Mouse (Mus musculus) spleen, adult 2 months (tissue): ENCODE results near the gene Cecr2. TPM values are rescaled to one million over a fixed set of nuclear protein-coding genes. Genes with fewer than 3 reads are reported as not detected.

ENCODE experiments used
- DNase-seq, 2 experiments: peaks; one replicate each; pipeline versions ENCODE4 v3.0.0 to v3.0.0-alpha.2; 2012 to 2021; ENCODE audit warnings: low spot score in 2 of 2, low read depth in 1 of 2
- H3K27ac ChIP-seq: fragments of 200-500 bp; 2 replicates; pipeline ENCODE4 v1.5.1; 2012; ENCODE audit warnings: low read length, inconsistent platforms; ENCODE audit not compliant: insufficient read depth
- H3K27me3 ChIP-seq: fragments of 200-500 bp; 2 replicates; pipeline ENCODE4 v1.6.1; 2012; ENCODE audit warnings: mild to moderate bottlenecking, moderate library complexity, low read length, inconsistent platforms; ENCODE audit not compliant: control insufficient read depth, insufficient read depth
- H3K36me3 ChIP-seq: fragments of 200-500 bp; 2 replicates; pipeline ENCODE4 v1.6.1; 2012; ENCODE audit warnings: mild to moderate bottlenecking, low read length, inconsistent platforms; ENCODE audit not compliant: control insufficient read depth, insufficient read depth
- H3K4me1 ChIP-seq: fragments of 200-500 bp; 2 replicates; pipeline ENCODE4 v1.6.1; 2011; ENCODE audit warnings: inconsistent platforms; ENCODE audit not compliant: control insufficient read depth, insufficient read depth, insufficient read length
- H3K4me3 ChIP-seq: fragments of 200-500 bp; 2 replicates; pipeline ENCODE4 v1.5.1; 2011; ENCODE audit warnings: mild to moderate bottlenecking, inconsistent platforms; ENCODE audit not compliant: insufficient read depth, insufficient read length; ENCODE audit errors: extremely low read depth
- CTCF ChIP-seq: fragments of 200-500 bp; IDR thresholded peaks from 2 replicates; pipeline ENCODE4 v1.5.1; 2011; ENCODE audit warnings: mild to moderate bottlenecking, inconsistent platforms; ENCODE audit not compliant: insufficient read depth, insufficient read length, insufficient replicate concordance; ENCODE audit errors: extremely low read depth
- POLR2A ChIP-seq: fragments of 200-500 bp; IDR thresholded peaks from 2 replicates; pipeline ENCODE4 v1.6.1; 2011; ENCODE audit warnings: low read depth, low read length, inconsistent platforms
- WGBS: fragments of 180-500 bp; shearing (Covaris S2); methylation state at CpG from one replicate; pipeline ENCODE4 v1.1.7; 2018; 5-methylcytosine and 5-hydroxymethylcytosine counted together
- polyA plus RNA-seq: library from polyadenylated mRNA; depleted of rRNA; stranded (reverse); fragments of >200 nt; gene quantifications from 2 replicates; pipeline ENCODE4 v1.2.3, GENCODE M21; 2012

Gene Cecr2
- polyA plus RNA-seq, 1 experiment: 9.1 TPM

DNA sequence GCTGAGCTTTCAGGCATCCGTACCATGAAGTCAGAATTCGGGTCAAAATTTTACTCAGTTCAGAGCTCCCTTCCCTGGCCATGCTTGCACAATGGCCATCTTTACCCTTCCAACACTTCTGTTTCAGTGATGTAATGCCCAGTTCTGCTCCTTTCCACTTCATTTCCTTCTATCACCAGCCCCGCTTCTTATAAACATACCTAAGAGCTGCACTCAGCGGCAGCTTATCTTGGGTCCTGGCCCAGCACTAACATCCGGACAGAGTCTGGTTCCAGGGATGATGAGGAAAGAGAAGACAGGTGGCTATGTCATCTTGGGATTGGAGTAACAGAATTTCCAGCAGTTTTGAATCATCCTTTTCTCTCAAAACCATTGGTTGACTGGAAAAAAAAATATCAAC is 18.0 kb upstream of the Cecr2 start:
- 67% methylated on average over 5 of the region's 5 CpGs for WGBS
- Histone ChIP-seq H3K27ac (no peak overlapping the region), H3K36me3 (no peaks in the 10 kb centered on the region), H3K27me3 (no peaks in the 10 kb centered on the region; the same call in 1 of the 2 replicates), H3K4me3 (no peak overlapping the region), H3K4me1 (peaks cover 6% of the 10 kb centered on the region; the same call in 1 of the 2 replicates)
- DNase-seq: no peak
- TF ChIP-seq CTCF: no peak
- no peak for TF ChIP-seq POLR2A

DNA sequence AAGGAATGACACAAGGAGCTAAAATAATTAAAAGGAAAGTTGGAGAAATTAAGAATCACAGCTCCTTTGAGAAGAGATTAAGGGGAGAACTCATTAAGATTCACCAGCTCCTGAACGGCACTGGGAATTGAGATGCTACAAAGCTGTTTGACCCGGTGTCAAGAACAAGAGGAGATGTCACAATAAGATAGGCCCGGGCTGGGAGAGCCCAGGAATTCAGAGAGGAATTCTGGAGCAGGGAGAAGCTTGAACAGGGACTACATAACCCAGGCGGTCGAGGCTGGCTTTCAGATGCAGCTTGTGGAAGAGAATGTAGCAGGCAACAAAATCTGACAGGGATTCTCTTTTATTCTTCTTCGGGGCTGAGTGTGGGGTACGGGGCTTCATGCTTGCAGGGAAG is 13.5 kb upstream of the Cecr2 start:
- Histone ChIP-seq H3K36me3 (no peaks in the 10 kb centered on the region), H3K27me3 (no peaks in the 10 kb centered on the region; the same call in 1 of the 2 replicates), H3K27ac (no peak overlapping the region), H3K4me1 (no peaks in the 10 kb centered on the region), H3K4me3 (no peak overlapping the region)
- no peak for DNase-seq
- 85% methylated on average over 7 of the region's 7 CpGs for WGBS
- TF ChIP-seq POLR2A: no peak
- TF ChIP-seq CTCF: no peak

DNA sequence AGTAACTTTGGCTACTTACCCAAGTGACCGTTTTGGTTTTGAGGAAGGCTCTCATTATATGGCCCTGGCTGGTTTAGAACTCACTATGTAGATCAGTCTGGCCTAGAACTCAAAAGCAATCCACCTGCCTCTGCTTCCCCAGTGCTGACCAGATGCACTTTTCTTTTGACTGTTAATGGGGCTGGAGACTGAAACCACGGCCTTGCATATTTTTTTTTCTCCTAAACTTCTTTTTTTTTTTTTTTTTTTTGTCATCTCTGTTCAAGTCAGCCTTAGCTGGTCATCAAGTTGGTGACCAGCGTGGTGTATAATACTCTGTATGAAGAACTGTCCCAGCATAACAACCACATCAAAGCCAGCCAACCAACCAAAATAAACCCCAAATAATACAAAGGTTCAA is 10.5 kb upstream of the Cecr2 start:
- no peak for DNase-seq
- WGBS: 79% methylated on average over 3 of the region's 3 CpGs
- no peaks in the 10 kb centered on the region; the same call in 1 of the 2 replicates for H3K4me1 ChIP-seq
- no peak overlapping the region for H3K4me3 ChIP-seq
- no peaks in the 10 kb centered on the region for H3K36me3 ChIP-seq
- TF ChIP-seq CTCF (no peak), POLR2A (no peak)
- no peak overlapping the region for H3K27ac ChIP-seq
- H3K27me3 ChIP-seq: no peaks in the 10 kb centered on the region

DNA sequence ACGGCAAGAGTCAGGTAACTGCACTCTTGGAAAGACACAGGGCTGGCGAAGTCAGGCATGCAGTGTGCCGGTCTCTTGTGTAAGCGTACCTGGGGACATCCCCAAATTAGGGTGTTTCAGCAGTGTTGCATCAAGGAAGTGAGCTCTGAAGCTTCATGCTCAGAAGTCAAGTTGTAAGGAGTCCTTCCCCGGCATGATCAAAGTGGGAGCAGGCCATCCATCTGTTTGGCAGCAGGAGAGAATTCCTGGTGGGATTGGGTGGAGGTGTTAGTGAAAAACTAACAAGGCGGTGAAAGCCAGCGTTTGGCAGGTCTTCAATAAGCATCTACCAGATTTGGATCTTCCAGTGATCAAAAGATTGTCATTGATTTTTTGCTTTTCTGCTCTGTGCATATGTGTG is 7.3 kb upstream of the Cecr2 start:
- Histone ChIP-seq H3K27ac (no peak overlapping the region), H3K36me3 (no peaks in the 10 kb centered on the region), H3K4me3 (no peak overlapping the region), H3K27me3 (no peaks in the 10 kb centered on the region; the same call in 1 of the 2 replicates), H3K4me1 (no peaks in the 10 kb centered on the region; the same call in 1 of the 2 replicates)
- 77% methylated on average over 7 of the region's 7 CpGs for WGBS
- no peak for DNase-seq
- TF ChIP-seq CTCF: no peak
- no peak for TF ChIP-seq POLR2A

DNA sequence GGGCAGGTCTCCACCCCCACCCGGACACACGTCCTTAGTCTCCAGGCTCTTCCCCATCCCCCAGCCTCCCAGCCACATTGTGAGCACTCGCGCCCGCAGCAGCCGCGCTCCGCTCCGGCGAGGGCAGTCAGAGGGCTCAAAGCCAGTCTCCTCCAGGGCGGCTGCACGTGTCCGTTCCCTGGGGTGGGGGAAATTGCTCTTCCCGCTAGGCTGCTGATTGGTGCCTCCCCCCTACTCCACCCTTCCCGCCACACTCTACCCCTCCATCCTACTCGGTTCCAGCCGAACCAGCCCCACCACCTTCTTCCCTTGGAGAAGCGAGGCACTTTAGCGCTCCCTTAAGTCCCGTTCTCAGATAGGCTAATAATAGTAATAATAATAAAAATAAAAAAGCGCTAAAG is 754 bp upstream of the Cecr2 start:
- H3K27me3 ChIP-seq: peaks cover 3% of the 10 kb centered on the region
- H3K27ac ChIP-seq: no peak overlapping the region
- TF ChIP-seq CTCF (no peak), POLR2A (no peak)
- H3K4me3 ChIP-seq: peak overlapping the region; percentile 68
- peaks cover 6% of the 10 kb centered on the region for H3K4me1 ChIP-seq
- peak in 1 of 2 experiments; percentile 21 for DNase-seq
- no peaks in the 10 kb centered on the region for H3K36me3 ChIP-seq
- WGBS: under 1% methylated on average over 21 of the region's 21 CpGs

DNA sequence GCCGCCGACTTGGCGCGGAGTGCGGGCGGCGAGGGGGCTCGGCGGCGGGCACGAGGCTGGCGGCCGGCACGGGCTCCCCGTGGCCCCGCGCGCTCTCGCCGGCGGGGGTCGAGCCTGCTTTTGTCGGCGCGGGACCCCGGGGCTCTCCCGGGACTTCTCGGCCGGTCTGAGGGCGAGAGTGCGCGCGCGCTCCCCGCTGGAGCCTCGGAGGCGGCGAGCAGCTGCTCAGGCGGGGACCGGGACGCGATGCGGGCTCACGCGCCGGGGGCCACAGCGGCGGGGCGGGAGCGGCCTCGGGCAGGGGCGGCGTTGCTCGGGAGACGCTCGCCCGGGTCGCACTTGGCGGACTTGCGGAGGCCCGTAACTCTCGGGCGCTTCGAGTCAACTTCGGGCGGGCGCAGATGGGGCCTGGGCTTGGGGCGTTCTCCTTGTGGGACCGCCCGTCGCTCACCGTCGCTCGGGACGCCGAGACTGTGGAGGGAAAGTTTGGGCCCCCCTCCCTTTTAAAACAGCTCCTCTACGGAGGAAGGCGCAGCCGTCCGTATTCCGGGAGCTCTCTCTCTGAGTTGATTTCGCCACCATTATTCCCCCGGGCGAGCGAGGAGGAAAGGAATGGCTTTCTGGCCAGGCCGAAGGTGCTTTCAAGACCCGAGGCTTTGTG is 722 bp downstream of the Cecr2 start:
- TF ChIP-seq POLR2A (no peak), CTCF (no peak)
- Histone ChIP-seq H3K36me3 (no peaks in the 10 kb centered on the region), H3K4me3 (peak overlapping the region; percentile 63), H3K4me1 (peaks cover 6% of the 10 kb centered on the region), H3K27ac (peak overlapping the region; percentile 83), H3K27me3 (peaks cover 3% of the 10 kb centered on the region)
- WGBS: under 1% methylated on average over 79 of the region's 87 CpGs
- DNase-seq: peak in 1 of 2 experiments; percentile 39

DNA sequence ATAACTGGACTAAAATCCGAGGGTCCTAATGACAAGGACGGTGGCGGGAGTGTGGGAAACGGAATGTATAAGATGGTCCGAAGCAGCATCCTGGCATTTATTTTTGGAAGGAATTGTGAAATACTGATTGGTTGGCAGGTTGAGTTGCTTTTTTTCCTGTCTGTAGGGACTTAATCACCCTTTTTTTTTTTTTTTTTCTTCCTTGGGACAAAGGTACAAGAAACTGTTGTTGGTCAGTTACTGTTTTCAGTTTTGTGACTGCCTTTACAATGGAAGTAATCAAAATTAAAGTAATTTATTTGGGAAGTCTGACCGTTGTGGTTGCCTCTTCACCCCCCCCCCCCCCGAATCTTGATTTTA is 1.2 kb downstream of the Cecr2 start:
- Histone ChIP-seq H3K36me3 (no peaks in the 10 kb centered on the region), H3K27ac (peak overlapping the region; percentile 83), H3K4me3 (peak overlapping the region; percentile 63), H3K27me3 (peaks cover 3% of the 10 kb centered on the region), H3K4me1 (peaks cover 6% of the 10 kb centered on the region)
- no peak for TF ChIP-seq POLR2A
- no peak for TF ChIP-seq CTCF
- DNase-seq: no peak
- WGBS: under 1% methylated on average over 7 of the region's 7 CpGs
